Mouse (Mus musculus) embryonic facial prominence, embryonic 14.5 days (tissue): ENCODE measurements at regions not wholly inside any gene's neighbourhood (a gene's known extent, or its start where the extent isn't known, plus 50 kb on each side); places are given as distances from the start of the nearest gene placed in this dataset.
"Not testable (repeated sequence)": the region's sequence is repeated elsewhere in the genome, so short reads cannot be mapped to it uniquely, and the experiment has no call there.

Experiments used
- ATAC-seq: fragments of 200-750 bp; cut with Nextera tagmentation; 2 replicates; pipeline ENCODE4 v1.8.0; 2017; ENCODE audit warnings: low read depth, moderate number of reproducible peaks, moderate TSS enrichment
- DNase-seq: peaks from one replicate; pipeline ENCODE4 v3.0.0-alpha.2; 2015; ENCODE audit warnings: low spot score
- H3K27ac ChIP-seq: fragments of 300-500 bp; sonication (generic); replicated peaks from 2 replicates; pipeline ENCODE4 v1.5.1; 2014; ENCODE audit warnings: low read depth, mild to moderate bottlenecking, low read length, moderate library complexity
- H3K27me3 ChIP-seq: fragments of 300-500 bp; sonication (generic); replicated peaks from 2 replicates; pipeline ENCODE4 v1.6.1; 2014; ENCODE audit warnings: low read length; ENCODE audit not compliant: control insufficient read depth, insufficient read depth
- H3K36me3 ChIP-seq: fragments of 300-500 bp; sonication (generic); 2 replicates; pipeline ENCODE4 v1.6.1; 2014; ENCODE audit warnings: low read length, mixed read lengths; ENCODE audit not compliant: control insufficient read depth, insufficient read depth
- H3K4me1 ChIP-seq: fragments of 300-500 bp; sonication (generic); 2 replicates; pipeline ENCODE4 v1.6.1; 2014; ENCODE audit warnings: antibody characterized with exemption, low read length; ENCODE audit not compliant: control insufficient read depth, insufficient read depth
- H3K4me2 ChIP-seq: fragments of 300-500 bp; sonication (generic); 2 replicates; pipeline ENCODE4 v1.6.1; 2014; ENCODE audit warnings: low read depth, mild to moderate bottlenecking, low read length, moderate library complexity, mixed read lengths
- H3K4me3 ChIP-seq: fragments of 300-500 bp; sonication (generic); 2 replicates; pipeline ENCODE4 v1.5.1; 2014; ENCODE audit warnings: low read depth, mild to moderate bottlenecking, low read length
- H3K9ac ChIP-seq: fragments of 300-500 bp; sonication (generic); 2 replicates; pipeline ENCODE4 v1.6.1; 2014; ENCODE audit warnings: low read depth, mild to moderate bottlenecking, low read length, moderate library complexity, mixed read lengths
- H3K9me3 ChIP-seq: fragments of 300-500 bp; sonication (generic); 2 replicates; pipeline ENCODE4 v1.6.1; 2016; ENCODE audit warnings: low read length; ENCODE audit not compliant: control insufficient read depth
- WGBS: fragments of 180-500 bp; shearing (Covaris S2); extraction: QIAGEN DNeasy Blood & Tissue Kit; methylation state at CpG from one replicate; pipeline ENCODE4 v1.1.7; 2014; 5-methylcytosine and 5-hydroxymethylcytosine counted together

DNA sequence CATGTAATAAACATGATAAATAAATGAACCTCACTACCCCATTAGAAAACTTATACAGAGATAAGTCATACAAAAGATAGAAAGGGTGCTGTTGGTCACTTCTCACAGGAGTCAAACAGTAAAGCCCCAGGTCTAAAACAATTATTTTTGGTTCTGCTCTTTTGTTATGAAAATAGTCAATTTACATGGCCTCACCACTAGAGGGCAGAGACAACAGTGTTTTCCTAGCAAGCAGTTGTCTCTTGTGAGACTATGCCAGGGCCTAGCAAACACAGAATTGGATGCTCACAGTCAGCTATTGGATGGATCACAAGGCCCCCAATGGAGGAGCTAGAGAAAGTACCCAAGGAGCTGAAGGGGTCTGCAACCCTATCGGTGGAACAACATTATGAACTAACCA is 96.3 kb upstream of the 4930550L24Rik start:
- not testable (repeated sequence) for ATAC-seq, H3K9me3 ChIP-seq, H3K27ac ChIP-seq, H3K4me2 ChIP-seq, H3K27me3 ChIP-seq, H3K36me3 ChIP-seq, H3K4me1 ChIP-seq, H3K9ac ChIP-seq, H3K4me3 ChIP-seq
- DNase-seq: peak; percentile 14
- WGBS: 30% methylated on average over 1 of the region's 1 CpGs
